ENCODE assay signal across 8 mouse cellular contexts in the genomic region with DNA sequence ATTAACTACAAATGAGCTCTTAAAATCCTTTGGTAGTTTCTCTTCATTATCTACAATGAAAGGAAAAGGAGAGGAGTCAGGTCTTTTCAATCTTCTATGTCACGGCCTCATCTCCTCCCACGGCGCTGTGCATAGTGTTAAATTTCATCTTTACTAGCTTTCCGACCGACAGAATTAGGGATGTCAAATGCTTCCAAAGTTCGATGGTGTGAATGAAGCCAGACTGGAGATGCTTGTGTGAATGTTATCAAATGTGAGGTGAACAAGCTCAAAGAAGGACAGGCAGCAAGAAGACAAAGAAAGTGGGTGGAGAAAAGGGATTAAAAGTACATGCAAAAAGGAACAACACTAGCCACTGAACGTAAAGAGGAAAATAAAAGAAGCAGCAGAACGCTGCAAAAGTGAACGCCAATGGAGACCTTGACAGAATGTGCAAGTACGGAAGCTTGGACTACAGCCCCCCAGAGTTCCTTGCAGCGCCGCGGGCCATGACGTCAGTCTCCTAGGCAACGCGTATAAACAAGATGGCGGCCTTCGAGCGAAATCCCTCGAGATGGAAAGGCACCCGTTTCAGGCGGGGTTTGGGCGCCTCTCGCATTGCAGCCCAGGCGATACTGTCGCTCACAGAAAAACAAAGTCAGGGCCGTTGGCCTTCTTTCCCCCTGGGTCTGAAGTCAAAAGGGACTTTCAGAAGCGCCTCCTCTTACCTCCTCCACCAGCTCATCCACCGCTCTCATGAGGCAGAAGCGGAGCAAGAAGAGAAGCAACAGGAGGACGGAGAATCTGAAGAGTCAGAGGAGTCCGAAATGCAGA. TPM values are rescaled to one million over a fixed set of nuclear protein-coding genes. Genes with fewer than 3 reads are reported as not detected.
DNase-seq lines count a peak whose midpoint lies in the region; ATAC-seq lines count a peak whose summit lies in the region.

TSS of gene Lrguk (plus strand) at position 516 of the 813 bp plus-strand sequence.

- 4% methylated on average over 32 of the region's 32 CpGs for WGBS in embryonic facial prominence, embryonic 12.5 days
- WGBS in kidney, embryonic 14.5 days, result 3% methylated on average over 31 of the region's 32 CpGs
- WGBS in limb, embryonic 15.5 days, result 3% methylated on average over 32 of the region's 32 CpGs

- 0 out of 2 replicates have a peak, but pooled peaks have one; percentile 79 for ATAC-seq in embryonic facial prominence, embryonic 12.5 days (ENCODE audit: insufficient number of reproducible peaks, insufficient read depth, low FRiP score, low TSS enrichment)
- ATAC-seq in kidney, embryonic 14.5 days (ENCODE audit: low FRiP score, low TSS enrichment), result peak; percentile 97
- peak; percentile 89 for ATAC-seq in limb, embryonic 15.5 days (ENCODE audit: insufficient number of reproducible peaks, low FRiP score, low TSS enrichment, low read depth)

- 0 out of 2 replicates have a peak within 1 kb of the TSS, but pooled peaks have one; percentile 14 for H3K27ac ChIP-seq in embryonic facial prominence, embryonic 12.5 days
- H3K27ac ChIP-seq in kidney, embryonic 14.5 days (ENCODE audit: low read depth, low read length), result no peak within 1 kb of the TSS; the same call in 1 of the 2 replicates
- peak within 1 kb of the TSS; percentile 33 for H3K27ac ChIP-seq in limb, embryonic 15.5 days

- H3K9me3 ChIP-seq in embryonic facial prominence, embryonic 12.5 days, result no peaks in the 10 kb centered on the region
- H3K9me3 ChIP-seq in kidney, embryonic 14.5 days (ENCODE audit: control insufficient read depth, low read length), result no peaks in the 10 kb centered on the region
- H3K9me3 ChIP-seq in limb, embryonic 15.5 days, result no peaks in the 10 kb centered on the region

- H3K27me3 ChIP-seq in embryonic facial prominence, embryonic 12.5 days, result no peaks in the 10 kb centered on the region
- no peaks in the 10 kb centered on the region for H3K27me3 ChIP-seq in kidney, embryonic 14.5 days (ENCODE audit: control insufficient read depth, insufficient read depth, low read length)
- H3K27me3 ChIP-seq in limb, embryonic 15.5 days, result peaks cover 6% of the 10 kb centered on the region; the same call in 1 of the 2 replicates

- H3K36me3 ChIP-seq in embryonic facial prominence, embryonic 12.5 days, result no peaks in the 10 kb centered on the region
- H3K36me3 ChIP-seq in kidney, embryonic 14.5 days (ENCODE audit: control insufficient read depth, insufficient read depth, low read length), result no peaks in the 10 kb centered on the region
- no peaks in the 10 kb centered on the region for H3K36me3 ChIP-seq in limb, embryonic 15.5 days

- peak within 1 kb of the TSS; percentile 54 for H3K4me3 ChIP-seq in embryonic facial prominence, embryonic 12.5 days
- peak within 1 kb of the TSS; percentile 56 for H3K4me3 ChIP-seq in kidney, embryonic 14.5 days (ENCODE audit: low read length)
- H3K4me3 ChIP-seq in limb, embryonic 15.5 days, result peak within 1 kb of the TSS; percentile 56

- H3K4me2 ChIP-seq in embryonic facial prominence, embryonic 12.5 days (replicated peaks), result peak within 1 kb of the TSS; percentile 73
- peak within 1 kb of the TSS; percentile 77 for H3K4me2 ChIP-seq in kidney, embryonic 14.5 days (replicated peaks; ENCODE audit: low read depth, low read length)
- H3K4me2 ChIP-seq in limb, embryonic 15.5 days, result peak within 1 kb of the TSS; percentile 87

- no peaks in the 10 kb centered on the region for H3K4me1 ChIP-seq in embryonic facial prominence, embryonic 12.5 days
- H3K4me1 ChIP-seq in kidney, embryonic 14.5 days (ENCODE audit: control insufficient read depth, insufficient read depth, low read length), result peaks cover 3% of the 10 kb centered on the region; the same call in 1 of the 2 replicates
- H3K4me1 ChIP-seq in limb, embryonic 15.5 days, result peaks cover 10% of the 10 kb centered on the region

- peak; percentile 50 for DNase-seq in 3134 (ENCODE audit: extremely low read depth, insufficient read length, low spot score)
- peak; percentile 83 for DNase-seq in adrenal gland, postnatal 25 days
- peak; percentile 71 to 82 for DNase-seq in heart, adult 9 months (ENCODE audit: low spot score in 2 of 2)
- peak; percentile 20 to 50 for DNase-seq in monocyte, adult 2 months (ENCODE audit: low read depth in 1 of 2, low spot score in 2 of 2)
- DNase-seq in spleen, postnatal 36 days (ENCODE audit: low spot score in 2 of 2), result peak; percentile 83

- H3K9ac ChIP-seq in embryonic facial prominence, embryonic 12.5 days, result peak within 1 kb of the TSS; percentile 43
- peak within 1 kb of the TSS; percentile 60 for H3K9ac ChIP-seq in kidney, embryonic 14.5 days (ENCODE audit: low read depth, low read length)
- H3K9ac ChIP-seq in limb, embryonic 15.5 days, result peak within 1 kb of the TSS; percentile 39

RNA-seq across cellular contexts. Expression of gene Lrguk, which starts in this region (rescaled TPM):
- 0.14 and 0.70 TPM in 2 replicates for total RNA-seq in adrenal gland, postnatal 25 days (2021)
- polyA plus RNA-seq in embryonic facial prominence, embryonic 12.5 days (2016; fragmentation: Nextera tagmentation; extraction: Ambion mirVana), result 0.74 and 1.1 TPM in 2 replicates
- 1.3 and 2.0 TPM in 2 replicates for polyA plus RNA-seq in kidney, embryonic 14.5 days (2014; fragmentation: Nextera tagmentation; extraction: Ambion mirVana)
- polyA plus RNA-seq in limb, embryonic 15.5 days (2015; fragmentation: Nextera tagmentation; extraction: Ambion mirVana), result 0.14 and 0.35 TPM in 2 replicates

Comparison
In these comparisons a context has a peak if more than half of its experiments do, and no peak if none do; other contexts are left out.
1. Peak in DNase-seq in adrenal gland, postnatal 25 days; RNA of the gene not detected or under 1 TPM.
2. Peak in ATAC-seq, H3K4me3 ChIP-seq, H3K27ac ChIP-seq, H3K9ac ChIP-seq and H3K4me2 ChIP-seq in limb, embryonic 15.5 days; RNA of the gene not detected or under 1 TPM.